Mouse (Mus musculus) A20 (cell line): ENCODE data around the gene Cc2d2b.

Experiments
- DNase-seq: peaks from one replicate; pipeline ENCODE4 v3.0.0-alpha.2; 2011; ENCODE audit warnings: low read depth, low spot score

Cc2d2b gene

DNA sequence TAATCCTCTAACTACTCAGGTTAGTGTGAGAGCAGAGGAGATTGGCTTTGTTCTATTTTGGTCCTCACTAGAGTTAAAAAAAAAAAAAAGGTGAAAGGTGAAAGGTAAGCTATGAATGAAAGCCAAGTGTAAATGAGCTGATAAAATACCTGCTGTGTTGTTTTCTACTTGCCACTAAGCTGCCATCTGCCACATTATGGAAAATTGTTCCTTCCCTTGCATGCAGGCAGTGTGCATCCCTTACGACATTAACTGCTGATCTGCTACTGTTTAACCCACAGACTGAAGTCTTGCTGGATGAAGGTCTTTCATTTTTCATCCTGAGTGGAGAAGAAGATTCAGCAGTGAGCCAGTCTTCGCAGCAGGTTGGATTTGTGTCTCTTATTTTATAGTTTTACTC lies 11.5 kb downstream of the Cc2d2b start:
- DNase-seq = no peak

DNA sequence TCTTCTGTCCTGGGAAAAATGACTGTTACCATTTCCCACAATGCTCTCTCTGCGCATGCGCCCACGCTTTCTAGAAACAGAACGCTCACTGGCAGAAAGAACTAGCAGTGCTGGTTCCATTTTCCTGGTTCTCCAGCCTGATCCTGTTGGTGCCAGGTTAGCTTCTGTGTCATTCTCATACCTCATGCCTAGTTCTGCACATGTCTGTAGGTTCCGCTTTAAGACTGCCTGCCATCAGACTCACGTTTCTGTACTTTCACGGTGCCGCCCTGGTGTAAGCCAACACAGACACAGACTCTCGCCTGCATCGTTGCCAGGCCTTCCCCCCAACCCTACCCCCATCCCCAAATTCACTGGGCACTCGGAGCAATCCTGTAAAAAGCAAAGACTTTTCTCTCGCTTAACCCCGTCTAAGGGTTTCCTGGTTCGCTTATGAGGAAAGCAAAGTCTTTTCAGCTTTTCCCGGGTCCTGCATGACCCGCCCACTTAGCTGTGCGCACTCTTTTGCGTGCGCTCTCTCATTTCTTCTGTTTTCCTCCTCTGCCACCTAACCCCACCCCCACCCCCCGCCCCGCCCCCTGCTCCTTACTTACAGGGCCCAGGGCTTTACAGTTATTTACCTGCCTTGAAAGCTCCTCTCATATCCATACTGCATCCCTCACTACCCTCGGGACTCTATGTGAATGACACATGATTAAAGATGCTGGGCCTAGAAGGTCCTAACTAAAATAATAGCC lies 13.6 kb downstream of the Cc2d2b start:
- no peak for DNase-seq

DNA sequence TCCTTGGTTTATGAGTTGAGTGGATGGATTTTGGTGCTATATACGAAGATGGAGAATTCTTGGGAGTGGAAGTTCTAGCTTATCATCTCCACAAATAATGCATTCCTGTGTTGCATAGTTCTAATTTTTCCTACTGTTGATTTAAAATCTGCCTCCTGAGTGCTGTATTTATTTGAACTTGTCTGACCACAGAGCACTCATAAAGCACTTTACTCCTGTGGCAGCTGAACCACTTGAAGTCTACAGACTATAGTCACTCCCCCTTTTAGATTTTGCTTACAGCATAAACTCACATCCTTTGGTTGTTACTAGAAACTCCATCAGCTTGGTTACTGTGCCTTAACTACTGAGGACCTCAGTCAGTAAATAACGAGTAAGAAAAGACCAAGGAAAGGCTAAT lies 18.6 kb downstream of the Cc2d2b start:
- no peak for DNase-seq

DNA sequence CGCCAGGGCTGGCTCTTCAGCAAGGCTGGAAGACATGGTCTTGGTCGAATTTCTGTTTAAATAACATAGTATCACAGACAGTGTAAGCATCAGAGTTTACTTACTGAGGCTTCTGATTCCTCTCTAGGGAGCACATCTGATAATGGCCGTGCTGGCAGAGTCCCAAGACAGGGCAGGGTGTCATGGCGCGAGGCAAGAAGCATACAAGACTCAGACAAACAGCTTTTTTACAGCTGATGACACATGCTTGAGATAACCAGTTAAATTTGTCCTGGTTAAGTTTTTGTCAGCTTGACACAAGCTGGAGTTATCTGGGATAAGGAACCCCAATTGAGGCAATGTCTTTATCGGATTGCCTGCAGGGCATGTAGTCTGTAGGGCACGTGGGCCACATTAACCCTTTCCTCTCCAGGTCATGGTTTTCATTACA lies 20.8 kb downstream of the Cc2d2b start:
- no peak for DNase-seq

DNA sequence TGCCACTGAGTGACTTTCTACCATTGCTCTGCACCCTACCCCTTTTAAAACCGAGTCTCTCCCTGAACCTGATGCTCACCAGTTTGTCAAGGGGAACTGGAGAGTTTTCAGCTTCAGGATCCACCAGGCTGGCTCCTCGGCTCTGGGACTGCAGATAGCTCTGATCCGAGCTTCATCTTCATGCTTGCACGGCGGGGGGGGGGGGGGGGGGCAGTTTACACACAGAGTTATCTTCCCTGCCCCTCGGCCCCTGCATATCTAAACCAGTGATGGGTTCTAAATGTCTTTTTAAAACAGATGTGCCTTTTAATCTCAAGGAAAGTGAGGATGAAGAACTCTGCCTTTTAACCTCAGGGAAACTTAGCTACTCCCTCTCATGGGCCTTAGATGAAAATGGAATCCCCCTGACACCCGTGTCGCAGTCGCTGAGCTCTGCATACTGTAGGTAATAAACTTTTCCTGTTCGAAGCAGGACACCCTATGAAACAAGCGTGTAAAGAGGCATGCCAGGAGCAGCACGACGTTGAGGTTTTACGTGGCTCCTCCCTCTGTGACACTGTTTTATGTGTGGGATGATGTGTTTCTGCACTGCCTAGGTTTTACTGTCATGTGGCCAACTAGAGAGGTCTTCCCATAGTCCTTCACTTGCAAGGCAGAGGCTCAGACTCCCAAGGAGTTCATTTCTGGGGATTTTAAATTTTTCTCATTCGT lies 39.6 kb downstream of the Cc2d2b start:
- no peak for DNase-seq

DNA sequence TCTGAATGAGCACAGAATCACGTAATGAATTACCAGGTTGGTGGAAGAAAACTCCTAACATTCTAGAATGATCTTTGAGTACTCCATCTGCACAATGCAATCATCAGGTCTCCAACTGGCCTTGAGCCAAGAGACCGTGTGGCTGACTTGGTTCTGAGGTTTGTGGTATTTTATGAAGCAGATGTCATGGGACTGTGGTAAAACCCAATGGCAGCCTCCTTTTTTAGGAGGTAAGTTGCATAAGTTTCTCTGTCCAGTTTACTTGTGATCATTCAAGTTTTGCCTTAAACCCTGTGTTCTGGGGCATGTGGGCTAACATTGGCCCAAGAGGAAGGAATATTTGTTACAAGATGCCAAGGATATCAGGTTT lies 40.1 kb downstream of the Cc2d2b start:
- DNase-seq = no peak

DNA sequence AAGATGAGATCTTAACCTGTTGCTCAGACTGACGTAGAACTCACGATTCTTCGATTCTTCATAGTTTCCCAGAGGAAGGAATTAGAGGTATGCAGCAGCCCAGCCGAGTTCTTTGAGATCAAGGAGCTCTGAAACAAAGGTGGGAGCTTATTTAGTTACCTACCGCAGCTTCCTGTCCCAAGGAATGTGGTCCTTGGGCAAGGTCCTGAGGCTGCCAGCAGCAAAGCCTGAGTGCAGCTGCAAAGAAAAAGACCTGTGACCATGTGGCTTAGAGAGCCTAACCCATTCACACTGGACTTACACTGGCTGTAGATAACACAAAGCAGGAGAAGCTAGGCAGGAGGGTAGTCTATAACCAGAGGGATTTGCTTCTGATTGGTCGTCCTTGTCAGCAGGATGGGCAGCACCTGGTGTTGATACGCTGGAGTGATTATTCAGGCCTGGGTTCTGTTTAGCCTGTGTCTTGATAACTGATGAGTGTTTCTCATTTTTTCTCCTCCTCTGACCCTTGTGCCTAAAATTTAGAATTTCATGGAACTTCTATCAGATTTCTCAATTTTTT lies 56.7 kb downstream of the Cc2d2b start:
- DNase-seq = no peak

DNA sequence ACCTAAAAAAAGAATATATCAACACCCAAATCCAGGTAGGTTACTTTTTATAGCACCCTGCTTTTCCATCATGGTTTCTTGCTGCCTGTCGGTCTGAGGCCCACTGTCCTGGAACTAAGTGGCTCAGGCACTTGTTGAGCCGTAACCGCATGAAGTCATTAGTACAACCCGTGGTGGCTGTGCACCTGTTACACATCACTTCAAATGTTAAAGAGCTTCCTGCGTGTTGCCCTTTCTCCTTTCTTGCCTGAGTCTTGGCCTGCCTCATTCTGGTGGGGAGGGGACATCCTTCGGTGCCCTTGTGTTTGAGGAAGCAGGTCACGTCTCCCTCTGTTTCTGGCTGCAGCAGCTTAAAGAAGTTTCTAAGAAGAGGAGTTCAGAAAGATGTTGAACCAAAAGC lies 61.3 kb downstream of the Cc2d2b start:
- DNase-seq = no peak

DNA sequence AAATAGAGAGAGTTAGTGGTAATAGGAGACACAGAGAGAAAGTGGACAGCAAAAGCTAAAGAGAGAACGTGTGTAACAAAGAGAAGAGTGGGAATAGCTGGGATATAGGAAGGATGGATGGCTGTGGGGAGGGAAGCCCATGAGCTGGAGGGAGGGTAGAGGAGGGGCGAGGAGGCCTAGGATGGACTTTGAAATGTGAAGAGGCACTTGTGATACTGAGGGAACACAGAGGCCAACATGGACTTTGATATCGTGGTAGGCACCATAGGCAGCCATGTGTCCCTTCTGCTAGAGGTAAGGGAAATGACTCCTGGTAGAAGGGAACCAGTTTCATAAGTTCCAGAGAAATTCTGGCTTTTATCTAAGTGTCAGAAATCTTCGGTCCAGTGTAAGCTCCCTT lies 63.3 kb downstream of the Cc2d2b start:
- no peak for DNase-seq

DNA sequence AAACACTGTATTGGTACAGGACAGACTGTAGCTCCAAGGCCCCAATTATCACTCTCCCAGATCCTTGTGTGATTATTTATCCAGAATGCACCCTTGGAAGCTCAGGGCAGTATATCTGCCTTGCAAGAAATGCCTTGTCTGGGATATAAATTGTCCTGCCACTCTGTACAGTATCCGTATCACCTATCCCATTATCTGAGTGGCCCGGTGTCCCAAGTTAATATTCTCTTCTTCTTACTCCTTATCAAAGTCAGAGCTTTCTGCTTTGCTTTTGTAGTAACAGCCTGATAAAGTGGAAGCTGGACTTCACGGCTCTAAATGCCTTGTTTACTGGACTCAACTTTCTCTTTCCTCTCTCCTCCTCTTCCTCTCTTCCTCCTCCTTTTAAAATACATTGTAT lies 64.2 kb downstream of the Cc2d2b start:
- DNase-seq = no peak

DNA sequence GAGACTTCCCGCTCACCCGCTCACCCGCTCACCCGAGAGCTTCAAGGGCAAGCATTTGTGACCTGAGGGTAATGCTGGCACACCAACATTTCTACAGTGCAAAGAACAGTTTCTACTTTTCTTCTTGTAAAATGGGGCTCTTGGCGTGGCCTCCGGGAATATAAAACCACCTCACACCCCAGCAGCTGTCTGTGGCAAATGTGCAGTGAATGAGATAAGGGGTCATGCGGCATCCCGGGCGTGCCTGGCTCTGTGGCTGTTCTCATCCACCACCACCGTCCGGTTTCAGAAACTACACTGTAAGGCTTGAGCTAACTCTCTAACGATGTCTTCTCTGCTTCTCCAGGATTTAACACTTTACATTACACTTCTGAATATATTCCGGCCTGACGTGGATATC lies 64.8 kb downstream of the Cc2d2b start:
- no peak for DNase-seq

DNA sequence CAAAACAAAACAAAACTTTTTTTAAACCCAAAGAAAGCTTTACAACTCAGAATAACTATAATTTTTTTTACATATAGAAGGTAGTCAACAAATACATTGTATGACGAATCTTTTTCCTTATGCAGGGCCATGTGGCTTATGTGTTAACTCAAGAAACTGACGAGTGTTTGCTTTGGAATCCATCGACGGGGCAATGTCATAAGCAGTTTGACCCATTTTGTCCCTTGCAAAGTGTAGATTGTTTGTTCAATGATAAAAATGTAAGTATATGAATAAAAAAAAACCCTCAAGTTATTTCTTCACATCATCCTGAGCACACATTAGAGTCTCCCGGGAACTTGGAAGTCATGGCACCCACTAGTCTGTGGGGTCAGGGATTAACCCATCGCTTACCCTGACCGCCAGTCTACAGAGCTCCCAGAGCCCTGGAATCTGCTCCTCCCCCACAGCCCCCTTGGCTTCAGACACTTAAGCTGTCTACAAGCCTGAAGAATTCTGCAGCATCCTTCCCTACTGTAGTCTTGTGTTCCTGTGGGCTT lies 67.2 kb downstream of the Cc2d2b start:
- no peak for DNase-seq

DNA sequence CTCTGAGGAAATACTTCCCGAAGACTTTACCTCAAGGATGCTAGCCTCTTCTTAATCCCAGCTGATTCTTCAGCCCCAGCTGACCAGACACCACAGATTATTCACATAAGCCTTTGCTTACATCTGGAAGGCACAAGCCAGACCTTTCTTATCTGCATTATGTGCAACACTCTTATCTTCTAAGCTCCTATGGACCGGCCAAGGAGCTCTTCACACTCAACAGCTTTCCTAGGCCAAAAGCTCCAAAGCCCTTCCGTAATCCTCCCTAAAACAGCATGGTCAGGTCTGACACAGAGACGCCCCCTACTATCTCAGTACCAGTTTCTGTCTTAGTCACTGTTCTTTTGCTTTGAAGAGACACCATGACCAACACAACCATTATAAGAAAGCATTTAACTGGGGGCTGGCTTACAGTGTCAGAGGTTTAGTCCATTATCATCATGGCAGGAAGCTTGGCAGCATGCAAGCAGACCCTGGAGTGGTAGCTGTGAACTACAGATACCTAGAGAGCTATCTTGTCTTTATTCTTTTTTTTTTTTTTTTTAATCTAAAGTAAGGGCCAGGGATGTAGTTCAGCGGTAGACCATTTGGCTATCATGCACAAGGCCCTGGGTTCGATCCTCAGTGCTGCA lies 69.5 kb downstream of the Cc2d2b start:
- no peak for DNase-seq

DNA sequence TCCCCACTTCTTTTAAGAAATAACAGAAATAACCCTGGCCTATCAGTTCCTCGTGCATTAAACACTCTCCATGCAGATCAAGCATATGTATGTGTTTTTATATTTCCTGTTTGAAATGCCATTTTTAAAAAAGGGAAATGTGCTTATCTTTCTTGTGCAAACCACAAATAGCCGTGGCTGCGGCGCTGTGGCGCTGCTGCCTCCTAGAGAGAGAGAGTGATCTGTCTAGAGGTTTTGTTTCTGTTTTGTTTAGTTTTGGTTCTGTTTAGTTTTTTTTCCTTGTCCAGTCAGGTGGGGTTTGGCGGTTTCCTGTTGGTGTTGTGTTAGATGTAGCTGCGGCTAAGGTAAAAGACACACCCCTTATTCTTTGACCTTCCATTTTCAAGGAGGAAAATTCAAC lies 70.2 kb downstream of the Cc2d2b start:
- DNase-seq = peak; percentile 87

DNA sequence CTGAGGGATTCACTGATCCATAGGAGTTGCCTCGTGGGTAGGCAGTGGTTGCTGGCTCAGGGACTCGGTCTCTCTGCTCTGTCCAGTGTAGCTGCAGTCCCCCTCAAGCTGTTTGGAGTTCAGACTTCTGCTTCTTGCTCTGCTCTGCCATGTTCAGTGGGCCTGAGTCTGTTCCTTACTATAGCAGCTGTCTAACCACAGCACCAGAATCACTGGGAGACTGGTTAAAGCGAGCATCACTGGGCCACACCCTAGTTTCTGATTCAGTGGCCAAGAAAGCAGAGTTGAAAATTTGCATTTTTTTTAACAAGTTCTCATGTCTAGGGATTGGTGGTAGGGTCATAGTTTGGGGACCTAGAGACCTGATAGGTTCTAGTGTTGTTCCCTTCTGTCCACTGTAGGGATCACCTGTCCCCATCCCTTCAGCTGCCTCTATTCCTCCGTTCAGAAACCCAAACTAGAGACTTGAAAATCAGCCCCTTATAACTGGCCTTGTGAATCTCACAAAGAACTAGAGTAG lies 72.8 kb downstream of the Cc2d2b start:
- DNase-seq = no peak

DNA sequence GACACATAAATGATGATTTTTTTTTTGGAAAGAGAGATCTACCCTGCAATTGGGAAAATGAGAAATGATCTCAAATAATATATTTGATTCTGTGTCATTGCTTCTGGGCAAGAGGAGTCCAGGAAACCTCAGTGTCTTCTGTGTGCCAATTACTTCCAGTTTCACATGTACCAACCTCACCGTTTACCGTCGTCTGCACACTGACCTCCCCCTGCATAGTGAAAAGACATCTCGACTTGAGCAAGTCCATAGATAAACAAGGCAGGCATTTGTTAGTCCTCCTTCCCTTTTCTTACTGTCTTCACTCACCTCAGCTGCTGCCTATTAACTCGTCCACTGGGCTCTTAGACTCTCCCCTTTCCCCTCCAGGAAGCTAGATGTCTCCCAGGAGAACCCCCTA lies 77.1 kb downstream of the Cc2d2b start:
- peak; percentile 48 for DNase-seq

DNA sequence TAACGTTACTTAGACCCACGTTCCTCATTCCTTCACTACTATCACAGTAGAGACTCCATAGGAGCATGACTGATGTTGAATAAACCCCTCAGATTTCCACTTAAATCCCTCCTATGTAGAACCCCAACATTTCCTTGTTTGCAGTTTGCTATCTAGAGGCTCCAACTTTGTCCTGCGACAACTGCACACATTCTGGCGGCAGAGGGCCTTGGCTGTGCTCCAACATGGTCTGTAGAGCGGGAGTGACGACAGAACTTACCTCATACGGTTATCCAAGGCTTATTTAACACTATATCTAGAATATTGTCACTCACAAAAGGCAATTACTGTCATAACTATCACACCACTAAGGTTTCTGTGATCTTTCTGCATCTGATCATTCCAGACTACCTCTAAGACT lies 78.2 kb downstream of the Cc2d2b start:
- no peak for DNase-seq

DNA sequence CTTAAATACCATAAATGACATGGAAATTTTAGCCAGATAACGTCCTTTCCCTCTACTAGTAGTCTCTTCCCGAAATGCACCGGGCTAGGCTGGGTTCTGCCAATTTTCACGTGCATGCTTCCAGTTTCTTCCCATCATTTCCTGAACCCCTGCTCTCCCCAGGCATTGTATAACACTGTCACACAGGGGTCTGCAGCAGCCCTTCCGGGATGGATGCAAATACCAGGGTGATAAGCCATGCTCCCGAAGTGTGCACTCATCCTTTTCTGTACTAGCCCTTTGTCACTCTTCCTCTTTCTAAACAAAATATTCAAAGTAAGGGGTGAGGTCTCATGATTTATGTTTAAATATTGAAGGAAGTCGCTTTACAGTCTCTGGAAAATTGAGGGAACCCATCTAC lies 81.6 kb downstream of the Cc2d2b start:
- no peak for DNase-seq

DNA sequence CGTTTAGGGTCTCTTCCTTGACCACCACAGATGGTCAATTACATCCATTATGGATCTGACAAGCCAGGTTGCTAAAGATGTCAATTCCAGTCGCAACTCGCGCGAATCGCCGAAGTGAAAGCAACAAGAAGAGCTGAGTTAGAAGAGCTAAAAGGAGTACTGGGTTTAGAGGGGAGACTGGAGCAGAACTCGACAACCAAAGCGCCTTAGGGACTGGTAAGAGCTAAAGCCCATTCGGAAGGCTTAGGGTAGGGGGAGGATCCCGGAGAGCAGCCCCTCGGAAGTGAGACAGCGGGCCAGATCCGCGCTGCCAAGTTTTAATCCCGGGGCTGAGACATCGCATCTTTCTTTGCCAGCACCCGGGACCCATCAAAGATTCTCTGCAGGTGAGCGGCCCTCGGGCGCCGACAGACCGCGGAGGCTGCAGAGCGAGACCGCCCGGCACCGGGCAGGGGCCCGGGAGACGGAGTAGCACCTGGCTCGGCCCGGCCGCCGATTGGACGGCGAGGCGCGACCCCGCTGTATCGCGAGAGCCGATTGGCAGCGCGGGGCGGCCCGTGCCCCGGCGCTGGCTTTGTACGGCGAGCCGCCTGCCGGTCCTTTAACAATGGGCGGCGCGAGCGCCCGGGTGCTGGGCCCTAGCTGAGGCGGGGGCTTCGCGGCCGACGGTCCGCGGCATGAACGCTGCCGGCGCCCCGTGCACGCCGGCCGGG lies 82.3 kb downstream of the Cc2d2b start, which contains the start of gene Ccnj:
Ccnj (plus strand) TSS at position 577 of the 713 bp plus-strand sequence.
- peak; percentile 93 for DNase-seq

DNA sequence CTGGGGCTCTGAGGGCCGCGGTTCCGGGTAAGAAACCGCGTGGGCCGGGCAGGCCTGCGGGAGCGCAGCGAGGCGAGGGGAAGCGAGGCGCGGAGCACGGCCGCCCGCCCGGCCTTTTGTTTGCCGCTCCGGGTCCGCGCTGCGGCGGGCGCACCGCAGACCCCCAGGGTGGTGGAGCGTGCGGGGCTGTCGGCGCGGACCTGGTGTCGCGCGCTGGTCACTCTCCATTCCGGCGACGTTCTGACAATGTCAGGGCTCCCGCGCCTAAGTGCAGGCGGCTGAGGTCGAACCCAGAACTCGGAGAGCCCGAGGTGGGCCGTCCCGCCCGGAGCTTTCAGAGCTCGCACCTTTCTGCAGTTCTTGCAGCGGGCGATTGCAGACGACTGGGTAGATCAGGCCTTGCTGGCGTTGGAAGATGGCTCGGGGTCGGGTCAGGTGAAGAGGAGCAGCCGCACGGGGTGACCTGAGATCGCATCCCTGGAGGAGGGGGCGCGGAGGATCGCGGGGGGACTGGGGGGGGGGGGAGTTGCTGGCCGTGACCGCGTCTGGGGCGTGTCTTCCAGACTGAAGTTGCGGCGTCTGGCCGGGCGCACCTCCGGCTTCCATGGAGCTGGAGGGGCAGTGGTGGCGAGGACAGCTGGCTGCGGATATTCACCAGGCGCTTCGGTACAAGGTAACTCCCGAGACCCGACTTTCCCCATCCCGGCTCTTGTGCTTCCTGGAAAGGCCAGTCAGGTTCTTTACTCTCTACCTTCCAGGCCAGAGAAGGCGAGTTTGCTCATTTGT lies 83.1 kb downstream of the Cc2d2b start:
- no peak for DNase-seq

DNA sequence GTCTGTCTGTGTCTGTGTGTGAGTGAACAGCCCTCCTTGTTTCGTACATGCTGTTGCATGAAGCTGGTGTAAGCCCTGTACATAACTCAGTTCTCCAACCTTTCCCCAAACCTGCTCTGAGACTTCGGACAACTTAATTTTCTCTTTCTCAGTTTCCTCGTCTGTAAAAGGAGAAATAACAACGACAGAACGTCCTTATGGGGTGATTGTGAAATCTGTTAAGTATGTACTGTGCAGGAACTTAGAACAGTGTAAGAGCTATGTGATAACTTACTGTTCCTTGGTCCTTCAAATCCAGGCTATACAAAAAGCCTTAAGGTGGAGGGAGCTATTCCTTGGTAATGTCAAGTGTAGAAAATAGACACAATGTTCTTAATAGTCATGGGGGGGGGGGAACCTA lies 83.8 kb downstream of the Cc2d2b start:
- DNase-seq = no peak
